Mouse (Mus musculus) left cerebral cortex, adult 18-20 months (tissue): ENCODE measurements at regions not wholly inside any gene's neighbourhood (a gene's known extent, or its start where the extent isn't known, plus 50 kb on each side); places are given as distances from the start of the nearest gene placed in this dataset.

Experiments
- DNase-seq, 2 experiments: peaks; one replicate each; pipeline ENCODE4 v3.0.0; 2021 to 2022; ENCODE audit warnings: low spot score in 2 of 2, mixed read lengths in 1 of 2

DNA sequence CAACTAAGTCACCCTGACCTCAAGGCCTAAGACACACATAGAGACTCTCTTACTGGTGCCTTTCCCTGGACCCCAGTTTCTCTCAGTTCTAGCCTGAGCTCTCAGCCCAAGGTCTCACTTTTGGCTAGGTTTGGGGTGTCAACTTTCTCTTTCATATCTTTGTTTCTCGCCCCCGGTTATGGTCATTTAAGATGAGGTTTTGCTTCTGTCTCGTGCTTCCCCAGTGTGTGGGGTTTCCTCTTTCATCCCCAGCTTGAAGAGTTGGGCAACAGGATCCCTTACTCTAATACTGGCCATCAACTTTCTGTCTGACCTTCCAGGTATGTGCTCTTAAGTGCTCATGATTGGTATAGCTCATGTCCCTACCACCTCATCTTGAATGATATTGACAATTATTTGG, 67.5 kb downstream of the Lmo4 start:
- DNase-seq = no peak

GRCm38 (mm10) chr3:144136432-144136831, 68.6 kb downstream of the Lmo4 start:
- DNase-seq = no peak

- DNase-seq = no peak
Measured at GRCm38 (mm10) chr3:144135646-144136045, 69.4 kb downstream of the Lmo4 start.

DNA sequence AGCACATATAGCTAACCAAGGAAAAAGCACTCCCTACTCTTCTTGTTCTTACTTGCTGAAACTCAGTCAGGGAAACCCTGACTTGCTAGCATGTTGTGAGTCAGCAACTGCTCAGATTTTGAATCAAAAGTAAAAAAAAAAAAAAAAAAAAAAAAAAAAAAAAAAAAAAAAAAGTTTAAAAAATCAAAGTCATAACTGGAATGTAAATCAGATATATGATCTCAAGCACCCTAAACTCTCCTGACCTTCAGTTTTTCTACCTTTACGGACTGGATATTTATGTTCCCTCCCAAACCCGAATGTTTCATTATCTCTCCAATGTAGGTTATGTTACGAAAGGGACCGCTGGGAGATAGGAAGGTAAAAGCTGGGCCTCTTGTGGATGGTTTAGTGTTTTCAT, 77.0 kb downstream of the Lmo4 start:
- DNase-seq = no peak

- DNase-seq = no peak
Measured at GRCm38 (mm10) chr3:144124353-144124752, 80.7 kb downstream of the Lmo4 start.

DNA sequence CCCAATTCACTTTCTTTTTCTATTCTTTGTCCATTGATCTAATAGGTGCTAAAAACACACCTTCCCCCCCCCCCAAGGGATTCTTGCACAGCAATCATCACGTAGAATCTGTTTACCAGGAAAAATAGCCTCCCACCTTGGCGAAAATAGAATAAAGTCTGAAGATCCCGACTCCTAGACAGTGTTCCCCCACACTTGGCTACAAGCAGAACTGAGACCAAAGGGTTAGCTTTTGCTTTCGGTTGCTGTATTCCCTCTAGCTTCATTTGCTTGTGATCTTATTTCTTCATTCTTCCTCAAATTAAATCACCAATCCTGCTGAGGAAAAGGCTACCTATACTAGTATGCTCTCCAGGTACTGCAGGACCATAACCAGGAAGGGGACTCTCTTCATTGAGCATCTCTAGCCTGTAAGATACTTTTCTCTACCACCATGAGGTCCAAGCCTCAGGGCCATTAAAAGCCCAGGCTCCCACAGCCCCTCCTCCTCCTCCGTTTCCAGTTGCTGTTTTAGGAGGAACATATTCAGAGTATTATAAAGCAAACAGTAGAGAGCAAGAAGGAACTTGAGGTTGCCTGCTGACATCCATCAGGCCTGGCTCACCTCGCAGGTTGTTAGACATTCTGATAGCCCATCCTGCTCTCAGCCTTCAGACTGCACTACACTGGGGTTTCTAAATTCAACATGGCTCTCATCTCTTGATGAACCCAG, 81.5 kb downstream of the Lmo4 start:
- no peak for DNase-seq

- no peak for DNase-seq
Measured at GRCm38 (mm10) chr3:144119076-144119475, 85.9 kb downstream of the Lmo4 start.

DNA sequence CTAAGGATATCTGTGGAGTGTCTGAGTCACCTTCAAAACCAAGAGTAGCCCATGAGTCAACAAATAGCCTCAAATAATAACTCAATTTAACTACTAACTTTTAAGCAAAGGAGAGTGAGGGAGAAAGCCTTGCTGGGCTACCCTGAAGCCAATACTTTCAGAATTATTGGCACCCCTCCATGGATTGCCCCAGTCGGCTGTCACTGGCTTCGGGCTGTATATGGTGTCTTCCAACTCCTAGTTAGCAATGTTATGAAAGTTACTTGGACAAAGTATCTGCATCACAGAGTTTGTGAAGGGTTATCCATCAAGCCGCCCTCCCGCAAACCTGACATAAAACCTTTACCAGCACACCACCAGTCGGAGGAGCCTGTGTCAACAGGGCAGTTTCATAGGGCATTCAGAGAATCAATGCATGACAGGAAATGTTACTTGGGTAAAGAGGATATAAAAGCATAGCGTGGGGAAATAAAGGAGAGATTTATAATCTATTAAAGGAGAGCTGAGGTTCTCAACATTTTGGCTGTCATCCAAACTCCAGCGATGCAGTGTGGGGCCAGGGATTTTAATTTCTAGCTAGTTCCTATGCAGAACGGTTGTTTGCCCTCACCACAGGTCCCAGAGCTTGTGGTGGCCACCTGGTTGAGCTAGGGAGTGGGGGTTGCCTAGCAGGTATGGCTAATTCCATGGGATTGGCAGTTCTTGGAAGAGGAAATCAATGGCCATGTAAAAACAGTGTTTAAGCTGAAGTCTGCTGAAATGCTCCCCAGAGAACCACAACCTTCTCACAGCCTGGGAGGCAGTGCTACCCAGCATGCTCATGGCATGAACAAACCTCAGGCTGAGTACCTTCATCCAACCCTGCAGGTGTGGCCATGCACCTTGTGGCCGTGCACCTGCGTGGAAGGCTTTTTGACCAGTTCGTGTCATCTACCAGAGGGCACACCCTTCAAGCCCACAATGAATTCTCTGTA, 91.1 kb downstream of the Lmo4 start:
- DNase-seq = no peak

DNA sequence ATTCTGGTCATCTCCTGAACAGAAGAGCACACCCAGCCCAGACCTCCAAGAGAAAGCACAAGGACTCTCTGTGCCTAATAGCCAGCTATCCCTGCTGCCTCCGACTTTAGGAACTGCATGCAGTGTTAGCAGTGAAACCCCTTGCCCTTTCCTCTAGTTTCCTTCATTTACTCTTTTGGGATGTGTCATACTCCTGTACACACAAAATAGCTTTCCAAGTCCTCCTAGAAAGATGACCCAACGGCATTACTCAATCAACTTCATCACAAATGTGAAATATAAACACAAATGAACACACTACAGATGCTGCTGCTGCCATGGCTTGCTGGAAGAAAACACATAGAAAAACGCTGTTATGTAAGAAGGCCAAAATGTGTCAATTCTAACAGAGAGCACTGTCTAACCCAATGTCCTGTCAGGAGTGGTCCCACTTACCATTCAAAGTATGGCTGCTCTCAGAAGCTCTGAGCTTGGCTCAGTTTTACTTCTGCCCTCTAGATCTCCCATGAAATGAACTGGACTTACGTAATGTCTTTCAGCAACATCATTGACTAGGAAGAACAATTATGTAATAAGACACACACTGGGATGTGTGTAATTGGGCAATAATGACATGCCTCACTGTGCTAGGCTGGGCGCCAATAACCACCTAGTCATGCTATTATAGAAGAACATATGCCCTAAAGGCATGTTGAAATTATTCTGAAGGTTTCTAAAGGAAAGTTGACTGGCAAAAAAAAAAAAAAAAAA, 94.5 kb downstream of the Lmo4 start:
- no peak for DNase-seq

DNA sequence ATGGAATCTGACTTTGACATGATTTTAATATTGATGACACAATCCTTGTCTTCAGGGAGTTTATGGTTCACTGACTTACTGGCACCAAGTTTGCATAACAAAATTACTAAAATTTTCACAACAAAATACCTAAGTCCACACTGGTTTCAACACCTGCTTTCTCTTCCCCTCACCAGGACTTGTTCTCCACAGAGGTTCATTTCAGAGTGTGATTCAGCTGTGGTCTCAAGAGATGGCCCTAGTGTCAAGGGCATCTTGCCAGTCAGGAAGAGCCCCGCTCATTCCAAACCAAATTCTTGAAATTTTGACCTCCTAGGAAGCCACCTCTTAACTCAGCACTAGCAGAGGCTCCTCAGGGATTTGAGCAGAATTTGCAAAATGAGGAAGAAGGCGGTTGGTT, 95.3 kb downstream of the Lmo4 start:
- no peak for DNase-seq

DNA sequence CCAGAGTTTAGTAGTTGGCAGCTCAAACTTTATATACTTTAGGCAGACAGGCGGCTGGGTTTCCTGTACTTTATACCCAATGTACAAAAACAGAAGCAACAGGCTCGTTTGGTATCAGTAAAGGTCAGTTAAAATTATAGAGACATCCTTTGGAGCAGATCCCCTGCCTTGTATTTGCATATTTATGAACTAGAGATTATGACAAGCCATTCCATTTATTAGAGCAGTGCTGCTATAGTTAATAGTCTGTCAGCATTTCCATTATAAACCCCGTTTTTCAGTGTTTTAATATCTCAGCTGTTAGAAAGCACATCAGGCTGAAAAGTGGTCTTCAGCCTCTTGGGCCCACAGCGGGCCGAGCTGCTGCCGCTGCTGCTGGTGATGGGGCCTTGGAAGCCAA, 96.7 kb downstream of the Lmo4 start:
- no peak for DNase-seq

DNA sequence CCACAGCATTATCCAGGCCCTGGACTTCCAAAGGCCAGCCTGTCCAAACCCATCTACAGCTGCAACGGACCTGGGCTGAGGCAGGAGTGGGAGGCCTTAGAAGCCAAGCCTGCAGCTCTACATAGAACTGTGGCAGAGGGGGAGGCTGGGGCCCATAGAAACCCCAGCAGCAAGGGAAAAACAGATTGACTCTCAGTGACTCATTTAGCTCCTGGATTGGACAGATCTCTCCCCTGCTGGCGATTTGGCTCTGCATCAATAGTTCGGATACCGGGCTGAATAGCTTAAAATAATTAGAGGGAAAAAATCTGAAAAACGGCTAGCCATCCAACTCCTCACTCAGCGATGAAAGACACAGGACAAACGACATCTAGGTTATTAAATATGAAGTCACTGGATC, 97.4 kb downstream of the Lmo4 start:
- peak; percentile 23 to 38 for DNase-seq

DNA sequence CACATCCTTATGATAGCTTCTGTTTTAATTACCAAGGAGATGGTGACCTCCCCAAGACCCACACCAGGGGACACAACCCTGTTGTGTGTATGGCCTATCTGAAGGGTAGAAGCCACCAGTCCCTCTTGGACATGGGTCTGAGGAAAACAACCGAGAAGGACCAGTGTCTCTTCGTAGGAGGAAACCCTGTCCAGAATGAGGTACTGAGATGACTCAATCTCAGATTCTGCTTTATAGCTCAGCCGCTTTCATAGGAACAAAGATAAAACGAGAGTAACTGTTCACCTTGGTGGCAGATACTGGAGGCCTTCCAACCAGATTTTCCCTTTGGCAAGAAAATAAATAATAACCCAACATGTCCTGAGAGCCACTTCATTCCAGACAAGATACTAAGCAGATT, 100.7 kb downstream of the Lmo4 start:
- DNase-seq = no peak

DNA sequence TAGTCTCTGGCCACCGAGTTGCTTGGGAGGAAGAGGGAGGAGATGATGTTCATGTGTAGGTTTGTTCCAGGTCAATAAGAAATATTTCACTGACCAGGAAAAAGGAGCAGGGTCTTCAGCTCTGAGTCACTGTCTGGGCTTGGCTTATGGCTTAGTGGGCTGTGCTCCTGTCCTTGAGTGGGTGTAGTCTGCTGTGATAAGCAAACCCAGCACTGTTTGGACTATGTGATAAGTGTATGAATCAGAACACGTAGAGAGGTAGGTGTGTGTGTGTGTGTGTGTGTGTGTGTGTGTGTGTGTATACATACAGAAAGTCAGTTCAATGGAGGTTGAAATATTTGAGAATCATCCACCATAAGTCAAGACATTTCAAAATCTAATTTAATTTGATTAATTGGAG, 105.6 kb downstream of the Lmo4 start:
- DNase-seq = no peak

GRCm38 (mm10) chr3:144098762-144099161, 106.3 kb downstream of the Lmo4 start:
- DNase-seq = no peak

DNA sequence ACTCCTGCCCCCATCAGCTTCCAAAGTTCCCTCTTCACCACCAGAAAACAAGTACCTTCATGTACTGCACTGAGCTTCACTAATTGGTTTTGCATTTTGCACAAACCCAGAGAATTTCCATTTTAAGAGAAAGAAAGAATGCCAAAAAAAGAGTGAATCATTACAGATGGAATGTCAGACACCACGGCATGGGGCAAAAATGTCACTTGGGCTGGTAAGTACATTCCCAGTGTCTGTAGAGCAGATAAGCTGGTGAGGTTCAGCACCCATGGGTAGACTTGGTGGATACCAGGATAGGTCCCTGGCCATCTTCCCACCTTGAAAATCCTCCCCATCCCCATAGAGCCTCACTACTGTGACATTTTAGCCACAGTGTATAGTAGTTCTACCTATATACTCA, 113.8 kb downstream of the Lmo4 start:
- no peak for DNase-seq

DNA sequence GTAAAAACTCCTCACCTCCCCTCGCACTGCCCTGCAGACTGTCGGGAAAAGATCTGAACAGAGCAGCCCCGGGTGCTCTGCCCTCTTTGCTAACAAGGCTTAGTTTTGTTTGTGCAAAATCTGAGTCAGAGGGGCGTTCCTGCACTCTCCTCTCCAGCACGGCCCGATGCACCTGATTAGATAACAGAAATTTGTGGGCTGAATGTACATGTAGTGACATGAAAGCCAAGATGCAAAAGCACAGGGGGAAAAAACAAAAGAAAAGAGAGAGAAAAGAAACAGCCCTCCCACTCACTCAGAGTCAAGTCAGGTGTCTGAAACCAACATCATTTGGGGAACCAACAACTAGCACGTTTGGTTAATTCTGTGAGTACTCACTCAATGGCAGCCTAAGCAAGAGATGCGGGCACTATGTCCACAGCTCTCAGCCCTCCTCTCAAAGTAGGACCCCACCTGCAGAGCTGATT, 115.2 kb downstream of the Lmo4 start:
- DNase-seq = no peak

GRCm38 (mm10) chr3:144088261-144088884, 116.6 kb downstream of the Lmo4 start:
- DNase-seq = no peak

DNA sequence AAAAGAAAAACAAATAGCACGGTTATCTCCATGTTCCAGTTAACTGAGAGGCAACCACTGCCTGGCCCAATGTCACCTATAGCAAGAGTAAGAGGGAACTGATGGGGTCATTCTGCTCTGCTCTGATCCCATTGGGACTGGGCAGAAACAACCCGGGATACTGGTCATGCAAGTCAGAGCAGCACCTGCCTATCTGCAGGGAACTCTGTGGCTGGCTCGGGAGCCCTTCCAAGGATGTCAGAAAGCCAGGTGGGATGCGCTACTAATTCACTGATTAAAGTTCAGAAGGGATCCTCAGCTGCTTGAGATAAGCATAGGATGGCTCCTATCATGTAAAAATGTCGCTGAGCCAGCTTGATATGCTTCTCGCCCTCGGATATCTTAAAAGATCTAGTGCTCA, 117.2 kb downstream of the Lmo4 start:
- no peak for DNase-seq

DNA sequence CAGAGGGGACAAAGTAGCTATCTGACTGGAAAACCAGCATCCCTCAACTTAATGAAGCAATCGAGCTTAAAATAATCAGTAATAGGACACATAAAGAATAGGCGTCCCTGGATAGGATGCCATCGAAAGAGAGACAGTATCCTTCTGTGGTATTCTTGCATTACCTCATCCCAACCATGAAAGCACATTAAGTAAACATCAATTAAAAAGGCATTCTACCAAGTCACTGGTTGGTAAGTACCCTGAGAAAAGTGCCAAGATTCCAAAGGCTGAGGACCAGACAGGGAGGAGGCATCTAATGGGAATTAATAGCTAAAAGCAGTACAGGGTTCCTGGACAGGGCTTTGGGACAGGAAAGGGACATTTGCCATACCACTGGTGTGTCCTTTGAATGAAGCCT, 118.8 kb downstream of the Lmo4 start:
- DNase-seq = no peak

- no peak for DNase-seq
Measured at GRCm38 (mm10) chr3:144079960-144080359, 125.1 kb downstream of the Lmo4 start.
